In the genomic region with DNA sequence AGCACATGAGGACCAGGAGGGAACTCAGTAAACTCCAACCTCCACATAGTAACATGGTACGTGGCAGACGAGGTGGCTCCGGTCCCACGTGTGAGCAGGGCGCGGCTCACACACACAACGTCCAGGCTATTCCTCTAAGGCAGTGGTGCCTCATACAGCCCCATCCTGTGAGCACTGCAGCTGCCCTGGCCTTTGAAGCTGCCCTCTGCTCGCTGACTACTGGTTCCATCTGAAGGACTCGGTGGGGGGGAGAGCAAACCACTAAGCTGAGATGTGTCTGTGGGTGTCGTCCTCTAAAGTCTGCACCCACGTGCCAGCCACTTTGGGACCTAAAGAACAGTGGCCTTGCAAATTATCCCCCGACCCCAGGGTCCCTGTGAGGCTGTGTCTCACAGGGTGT, we compare ENCODE assay signal across 25 mouse cellular contexts. TPM values are rescaled to one million over a fixed set of nuclear protein-coding genes. Genes with fewer than 3 reads are reported as not detected.
"Had no signal": no experiment of that assay in that cellular context is flagged by ENCODE, and none has a peak within 500 bp of the region (broad histone marks: within the 10 kb centered on the region; RNA-seq: fewer than 3 reads in every experiment).

No protein-coding gene starts in this region.

- H3K4me3 ChIP-seq: hindbrain, embryonic 13.5 days; hindbrain, embryonic 15.5 days; kidney, embryonic 15.5 days; limb, embryonic 13.5 days; limb, embryonic 15.5 days; liver, embryonic 12.5 days had no signal

- H3K27ac ChIP-seq: hindbrain, embryonic 13.5 days; hindbrain, embryonic 15.5 days; hindbrain, postnatal 0 days; kidney, embryonic 15.5 days; kidney, postnatal 0 days; limb, embryonic 13.5 days; limb, embryonic 15.5 days; liver, embryonic 12.5 days; liver, embryonic 14.5 days had no signal

- ATAC-seq: forebrain, postnatal 0 days; hindbrain, postnatal 0 days; intestine, embryonic 16.5 days; liver, embryonic 12.5 days had no signal

- H3K4me2 ChIP-seq: hindbrain, embryonic 13.5 days; hindbrain, embryonic 15.5 days; kidney, embryonic 15.5 days; limb, embryonic 13.5 days; limb, embryonic 15.5 days; liver, embryonic 12.5 days had no signal

- H3K27me3 ChIP-seq: hindbrain, embryonic 13.5 days; hindbrain, embryonic 15.5 days; liver, embryonic 12.5 days had no signal

- DNase-seq: forebrain, postnatal 0 days; gastrocnemius, postnatal 14 days; gastrocnemius, postnatal 36 days; heart, adult 11 months; heart, postnatal 14 days; kidney, adult 11 months; kidney, adult 2 months; kidney, adult 9 months; kidney, postnatal 14 days; kidney, postnatal 36 days; layer of hippocampus, adult 9-11 months; layer of hippocampus, postnatal 36 days; left cerebral cortex, postnatal 4 days had no signal

- H3K9ac ChIP-seq: forebrain, postnatal 0 days; hindbrain, embryonic 13.5 days; hindbrain, embryonic 15.5 days; kidney, embryonic 15.5 days; limb, embryonic 13.5 days; limb, embryonic 15.5 days; liver, embryonic 12.5 days; liver, embryonic 14.5 days had no signal

- H3K36me3 ChIP-seq: hindbrain, embryonic 13.5 days; hindbrain, embryonic 15.5 days; kidney, embryonic 15.5 days; limb, embryonic 13.5 days; limb, embryonic 15.5 days; liver, embryonic 12.5 days had no signal

- H3K9me3 ChIP-seq: hindbrain, embryonic 13.5 days; hindbrain, embryonic 15.5 days; kidney, embryonic 15.5 days; limb, embryonic 13.5 days; limb, embryonic 15.5 days; liver, embryonic 12.5 days had no signal

RNA-seq across cellular contexts. Expression of a gene that starts 17.1 kb away (rescaled TPM):
- total RNA-seq: hematopoietic stem cell, adult 5-6 weeks had no signal
- polyA plus RNA-seq: heart, embryonic 14.5 days; liver, embryonic 12.5 days had no signal
